Mouse (Mus musculus) common myeloid progenitor, adult 5-6 weeks (primary cell): ENCODE results near the gene Slc5a2. TPM values are rescaled to one million over a fixed set of nuclear protein-coding genes. Genes with fewer than 3 reads are reported as not detected.

Experiments
- ATAC-seq: replicated peaks from 2 replicates; pipeline ENCODE4 v1.8.0; 2016; ENCODE audit warnings: low read depth, mild to moderate bottlenecking, moderate TSS enrichment, inconsistent platforms; ENCODE audit not compliant: poor library complexity, severe bottlenecking
- total RNA-seq: library from RNA; stranded (forward); fragments of 200-1000, 187-1606 nt; gene quantifications from 2 replicates; pipeline ENCODE4 v1.2.3, GENCODE M21; 2017

Gene Slc5a2
- total RNA-seq, result 0.14 TPM in 1 of 2 replicates, not detected in the other

DNA sequence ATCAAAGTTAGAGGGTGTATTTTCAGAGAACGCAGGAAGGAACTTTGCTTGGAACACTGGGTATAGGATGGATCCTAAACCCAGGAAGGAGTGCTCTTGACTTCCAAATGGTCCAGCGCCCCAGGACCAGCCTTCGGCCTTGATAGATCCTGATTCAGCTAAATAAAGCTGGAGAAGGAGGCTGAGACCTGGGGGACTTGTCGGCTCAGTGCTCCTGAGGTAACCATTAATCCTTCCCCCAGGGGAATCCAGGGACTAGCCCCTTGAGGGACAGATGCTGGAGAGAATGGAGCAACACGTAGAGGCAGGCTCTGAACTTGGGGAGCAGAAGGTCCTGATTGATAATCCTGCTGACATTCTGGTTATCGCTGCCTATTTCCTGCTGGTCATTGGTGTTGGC, at the start of gene Slc5a2:
Slc5a2 (plus strand) TSS at position 247 of the 400 bp plus-strand sequence.
- ATAC-seq, result no peak

DNA sequence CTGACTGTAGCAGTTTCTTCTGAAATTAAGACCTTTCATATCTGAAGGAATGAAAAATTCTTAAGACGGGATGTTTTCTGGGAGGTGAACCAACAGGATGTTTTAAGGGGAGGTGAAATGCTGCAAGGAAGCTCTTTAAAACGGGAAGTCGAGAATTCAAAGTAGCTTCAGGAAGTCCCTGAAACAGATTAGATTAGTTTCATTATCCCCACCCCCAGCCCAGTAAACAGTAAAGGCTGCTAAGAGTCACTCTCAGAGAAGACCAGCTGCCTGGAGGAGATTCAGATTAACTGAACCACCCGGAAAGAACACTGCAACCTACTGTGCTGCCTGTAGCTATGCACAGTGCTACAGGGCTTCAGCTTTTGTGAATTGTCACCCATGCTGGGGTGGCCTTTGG, 45.5 kb upstream of the Slc5a2 start:
- ATAC-seq, result no peak

DNA sequence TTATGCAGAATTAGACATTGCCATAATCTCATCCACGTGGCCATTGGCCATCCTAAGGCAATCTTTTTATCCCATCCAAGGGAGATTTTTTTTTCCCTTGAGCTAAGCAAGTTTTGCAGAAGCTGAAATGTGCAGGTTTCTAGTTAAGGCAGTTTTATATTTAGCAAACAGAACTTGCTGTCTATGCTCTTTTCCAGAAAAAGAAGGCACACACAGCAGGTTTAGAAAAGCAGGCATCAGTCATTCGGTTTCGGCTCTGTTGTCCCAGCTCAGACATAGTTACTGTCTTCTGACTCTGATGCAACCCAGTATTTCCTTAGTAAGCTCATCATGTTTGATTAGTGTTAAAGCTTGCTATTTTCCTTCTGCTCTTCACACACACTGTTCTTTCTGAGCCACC, 44.5 kb upstream of the Slc5a2 start:
- ATAC-seq, result no peak

- peak; percentile 66 for ATAC-seq
Observed at GRCm38 (mm10) chr7:128231741-128232140, 33.7 kb upstream of the Slc5a2 start.

DNA sequence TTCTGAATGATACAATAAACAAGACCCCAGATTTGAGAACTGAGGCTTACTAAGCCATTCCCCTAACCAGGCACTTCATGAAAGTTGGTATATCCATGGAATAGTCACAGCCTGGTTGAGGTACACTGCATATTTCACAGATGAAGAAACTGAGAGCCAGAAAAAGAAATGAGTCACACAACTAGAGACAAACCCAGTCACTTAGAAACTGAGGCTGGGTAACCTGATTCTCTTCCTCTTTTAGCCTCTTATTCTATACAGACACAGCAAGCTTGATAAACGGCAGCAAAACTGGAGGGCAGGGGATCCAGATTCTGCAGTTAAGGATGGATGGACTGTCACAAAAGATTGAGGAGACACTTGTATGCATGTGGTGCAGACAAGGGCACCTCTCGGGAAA, 30.7 kb upstream of the Slc5a2 start:
- ATAC-seq, result no peak

DNA sequence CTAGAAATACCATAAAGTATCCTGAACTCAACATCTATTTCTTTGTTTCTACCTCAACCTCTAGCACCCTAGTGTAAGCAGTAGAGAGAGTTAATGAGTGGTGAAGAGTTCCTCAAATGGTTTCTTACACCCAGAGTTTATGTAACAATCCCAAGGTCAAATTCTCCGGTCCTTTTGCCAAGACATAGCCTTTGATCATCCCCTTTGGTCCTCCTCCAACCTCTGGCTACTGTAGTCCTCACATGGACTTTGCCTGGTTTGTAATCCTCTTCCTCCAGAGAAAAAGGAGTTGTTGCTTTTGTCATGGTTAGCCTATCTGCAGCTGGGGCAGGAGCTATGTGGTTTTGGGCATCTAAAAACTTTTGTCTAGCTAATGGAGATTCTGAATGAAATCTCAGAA, 30.0 kb upstream of the Slc5a2 start:
- no peak for ATAC-seq

- ATAC-seq, result no peak
Observed at GRCm38 (mm10) chr7:128236426-128236825, 29.0 kb upstream of the Slc5a2 start.

- peak; percentile 34 for ATAC-seq
Observed at GRCm38 (mm10) chr7:128236856-128237592, 28.4 kb upstream of the Slc5a2 start, which contains the start of gene Armc5. Gene Armc5 (plus strand): TSS chr7:128237342.

- ATAC-seq, result no peak
Observed at GRCm38 (mm10) chr7:128237593-128237926, 27.9 kb upstream of the Slc5a2 start.

DNA sequence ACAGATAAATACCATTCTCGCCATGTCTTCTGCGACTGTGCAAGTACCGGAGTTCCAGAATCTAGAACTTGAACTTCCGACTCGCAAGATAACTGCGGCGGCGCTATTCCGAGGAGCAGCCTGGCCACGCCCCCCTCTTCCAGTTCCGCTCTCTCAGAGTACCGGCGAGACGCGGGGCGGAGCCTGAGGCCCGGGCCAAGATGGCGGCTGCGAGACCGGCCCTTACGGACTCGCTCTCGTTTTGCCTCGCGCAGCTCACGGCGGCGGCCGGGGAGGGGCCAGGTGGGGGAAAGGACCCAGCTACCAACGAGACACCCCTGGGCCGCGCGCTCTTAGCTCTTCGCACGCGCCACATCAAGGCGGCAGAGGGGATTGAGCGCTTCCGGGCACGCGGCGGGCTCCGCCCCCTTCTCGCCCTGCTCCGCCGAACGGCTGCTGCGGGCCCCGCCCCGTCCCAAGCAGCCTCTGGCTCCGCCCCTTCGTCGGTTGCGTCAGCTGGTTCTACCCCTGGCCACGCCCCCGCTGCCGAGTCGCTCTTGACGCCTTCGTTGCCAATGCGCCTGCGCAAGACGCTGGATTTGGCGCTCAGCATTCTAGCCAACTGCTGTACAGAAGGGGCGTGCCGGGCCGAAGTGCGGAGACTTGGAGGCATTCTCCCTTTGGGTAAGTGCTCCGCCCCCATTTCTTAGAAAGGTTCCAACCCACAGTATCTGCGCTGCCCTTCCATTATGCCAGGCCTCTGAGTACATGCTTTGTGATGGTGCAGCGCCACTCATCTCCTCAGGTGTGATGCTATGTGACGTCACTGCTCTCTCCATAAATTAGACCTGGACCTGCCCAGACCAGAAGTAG, 27.3 kb upstream of the Slc5a2 start, which contains the start of gene 9130023H24Rik:
9130023H24Rik (minus strand) TSS at position 105 of the 852 bp plus-strand sequence.
- peak; percentile 82 for ATAC-seq

DNA sequence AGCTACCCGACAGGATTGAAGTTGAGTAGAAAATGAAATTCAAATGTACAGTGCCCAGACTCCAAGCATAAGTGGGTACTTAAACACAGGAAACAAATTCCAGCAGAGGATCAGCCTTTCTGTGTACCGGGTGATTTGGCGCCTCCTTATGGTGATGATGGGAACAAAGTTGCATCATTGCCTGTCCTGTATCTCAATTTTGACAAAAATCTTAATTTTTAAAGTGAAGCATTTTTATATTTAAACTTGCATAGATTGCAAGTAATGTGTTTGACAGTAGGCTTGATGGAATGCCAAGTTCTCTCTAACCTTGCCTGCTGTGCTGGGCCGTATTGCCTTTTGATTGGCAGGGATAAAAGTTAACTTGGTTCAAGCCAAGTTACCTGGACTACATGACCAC, 26.5 kb upstream of the Slc5a2 start:
- ATAC-seq, result no peak

GRCm38 (mm10) chr7:128240131-128240784, 25.2 kb upstream of the Slc5a2 start:
- ATAC-seq, result no peak

DNA sequence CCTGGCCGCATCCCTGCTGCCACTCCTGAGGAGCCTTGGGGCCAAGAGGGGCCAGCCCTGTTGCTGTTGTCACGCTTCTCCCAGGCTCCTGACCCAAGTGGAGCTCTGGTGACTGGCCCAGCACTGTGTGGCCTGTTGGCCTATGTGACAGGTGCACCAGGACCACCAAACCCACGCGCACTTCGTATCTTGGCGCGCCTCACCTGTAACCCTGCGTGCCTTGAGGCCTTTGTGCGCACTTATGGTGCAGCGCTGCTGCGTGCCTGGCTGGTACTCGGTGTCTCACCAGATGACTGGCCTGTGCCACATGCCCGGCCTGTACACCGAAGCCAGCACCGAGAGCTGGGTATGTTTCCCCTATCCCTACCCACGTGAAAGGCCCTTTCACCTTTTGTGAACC, 23.1 kb upstream of the Slc5a2 start:
- ATAC-seq, result no peak

- ATAC-seq, result no peak
Observed at GRCm38 (mm10) chr7:128243921-128244320, 21.5 kb upstream of the Slc5a2 start.

- no peak for ATAC-seq
Observed at GRCm38 (mm10) chr7:128244410-128245025, 20.9 kb upstream of the Slc5a2 start.

DNA sequence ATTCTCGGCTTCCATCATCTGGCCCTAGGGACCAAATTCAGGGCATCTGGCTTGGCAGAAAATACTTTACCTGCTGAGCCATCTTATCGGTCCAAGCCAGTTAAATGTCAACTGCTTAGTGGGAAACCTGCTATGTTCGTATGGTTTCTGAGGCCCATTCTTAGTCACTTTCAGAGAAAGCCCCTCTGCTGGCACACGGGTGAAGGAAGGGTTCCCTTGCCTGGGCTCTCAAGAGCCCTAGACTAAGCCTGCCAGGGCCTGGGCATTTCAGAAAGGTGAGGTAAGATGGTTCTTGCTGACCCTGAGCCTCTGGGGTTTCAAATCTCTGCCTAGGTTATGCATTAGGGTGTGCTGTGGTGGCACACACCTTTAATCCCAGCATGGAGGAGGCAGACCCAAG, 19.9 kb upstream of the Slc5a2 start:
- ATAC-seq, result no peak

- ATAC-seq, result 0 out of 2 replicates have a peak, but pooled peaks have one; percentile 7
Observed at GRCm38 (mm10) chr7:128246496-128247391, 18.7 kb upstream of the Slc5a2 start, which contains the start of gene Tgfb1i1. Gene Tgfb1i1 (plus strand): TSS chr7:128246812.

DNA sequence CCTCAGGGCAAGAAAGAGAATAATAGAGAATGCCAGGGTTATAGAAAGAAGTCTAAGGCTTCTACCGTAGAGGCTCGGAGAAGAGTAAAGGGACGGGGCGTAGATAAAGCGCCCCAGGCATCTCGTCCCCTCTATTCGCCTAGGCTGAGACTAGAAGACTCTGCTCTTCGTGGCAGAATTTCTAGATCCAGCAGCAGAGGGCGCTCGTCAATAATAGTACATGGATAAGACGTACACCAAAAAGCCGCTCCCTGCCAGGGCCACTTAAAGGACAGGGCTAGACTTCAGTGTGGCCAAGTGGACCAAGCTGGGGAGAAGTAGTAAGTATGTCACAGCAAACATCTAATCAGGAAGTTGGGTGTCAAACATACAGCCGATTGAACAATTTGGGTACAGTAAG, 18.0 kb upstream of the Slc5a2 start:
- peak; percentile 60 for ATAC-seq
